Mouse (Mus musculus): Measurements from ENCODE around the gene Sardh. TPM values are rescaled to one million over a fixed set of nuclear protein-coding genes. Genes with fewer than 3 reads are reported as not detected.

The Sardh gene
- polyA plus RNA-seq, 1 experiment from 2014 or later, result 4.6 TPM

DNA sequence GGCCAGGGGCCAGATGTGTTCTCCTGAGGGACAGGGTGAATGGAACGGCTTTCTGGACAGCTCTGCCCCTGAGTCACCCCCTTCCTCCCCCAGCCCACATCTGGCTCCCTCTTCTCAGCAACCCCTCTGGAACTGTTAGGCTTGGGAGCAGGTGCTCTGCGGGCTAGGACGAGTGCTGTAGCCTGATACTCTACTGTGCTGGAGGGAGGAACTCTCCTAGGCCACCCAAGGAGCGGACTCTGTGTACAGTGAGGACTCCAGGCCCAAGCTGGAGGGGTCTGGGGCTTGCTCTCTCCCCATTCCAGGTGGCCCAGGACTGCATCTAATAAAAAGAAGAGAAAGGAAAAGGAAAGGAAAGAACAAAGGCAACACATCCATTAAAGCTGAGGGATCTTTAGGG, 58.1 kb downstream of the Sardh start:
- 69% methylated on average over 4 of the region's 4 CpGs for WGBS
- ATAC-seq (replicated peaks), result no peak
- no peak overlapping the region for H3K4me2 ChIP-seq
- no peaks in the 10 kb centered on the region for H3K9me3 ChIP-seq
- H3K9ac ChIP-seq, result no peak overlapping the region
- H3K36me3 ChIP-seq (replicated peaks), result no peaks in the 10 kb centered on the region
- H3K27me3 ChIP-seq (replicated peaks), result no peaks in the 10 kb centered on the region
- H3K4me3 ChIP-seq, result no peak overlapping the region
- no peak overlapping the region for H3K27ac ChIP-seq
- H3K4me1 ChIP-seq, result no peaks in the 10 kb centered on the region

DNA sequence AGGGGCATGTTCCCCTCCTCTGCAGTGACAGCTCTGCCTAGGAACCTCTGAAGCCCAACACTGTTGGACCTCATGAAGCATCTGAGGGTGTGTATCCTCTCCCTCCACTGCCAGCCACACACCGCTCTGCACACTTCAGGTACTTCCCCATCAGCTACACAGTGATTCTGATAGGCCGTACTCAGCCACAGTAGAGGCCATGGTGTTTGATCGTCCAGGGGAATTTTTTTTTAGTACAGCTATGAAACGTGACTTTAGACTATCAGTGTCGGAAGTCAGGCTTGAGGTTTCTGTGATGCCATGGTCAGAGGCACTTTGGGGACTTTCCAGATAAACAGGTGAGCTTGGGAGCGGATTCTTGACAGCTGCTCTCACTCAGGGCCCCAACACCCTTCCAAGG, 60.6 kb downstream of the Sardh start:
- Histone ChIP-seq H3K4me3 (no peak overlapping the region), H3K9me3 (no peaks in the 10 kb centered on the region), H3K9ac (no peak overlapping the region), H3K27me3 (replicated peaks) (no peaks in the 10 kb centered on the region), H3K36me3 (replicated peaks) (no peaks in the 10 kb centered on the region), H3K4me1 (no peaks in the 10 kb centered on the region), H3K27ac (no peak overlapping the region), H3K4me2 (no peak overlapping the region)
- ATAC-seq (replicated peaks), result no peak
- 85% methylated on average over 6 of the region's 6 CpGs for WGBS

DNA sequence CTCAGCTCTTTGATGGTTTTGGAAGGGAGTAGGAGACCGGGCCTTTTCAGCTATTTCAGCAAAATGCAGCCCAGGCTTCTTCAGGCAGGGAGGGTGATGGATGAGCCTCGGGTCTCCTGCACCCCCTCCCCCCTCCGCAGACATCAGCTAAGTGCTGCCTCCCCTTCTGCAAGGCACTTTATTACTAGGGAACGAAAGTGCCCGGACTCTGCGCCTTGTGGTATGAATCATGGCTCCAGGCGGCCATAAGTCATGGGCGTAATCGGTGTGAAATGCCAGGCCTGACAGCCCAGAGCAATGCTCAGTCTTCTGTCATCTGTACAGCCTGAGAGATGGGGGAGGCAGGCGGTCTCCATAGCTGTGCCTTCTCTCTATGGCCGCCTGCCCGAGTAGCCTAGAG, 64.4 kb downstream of the Sardh start:
- no peak overlapping the region for H3K27ac ChIP-seq

DNA sequence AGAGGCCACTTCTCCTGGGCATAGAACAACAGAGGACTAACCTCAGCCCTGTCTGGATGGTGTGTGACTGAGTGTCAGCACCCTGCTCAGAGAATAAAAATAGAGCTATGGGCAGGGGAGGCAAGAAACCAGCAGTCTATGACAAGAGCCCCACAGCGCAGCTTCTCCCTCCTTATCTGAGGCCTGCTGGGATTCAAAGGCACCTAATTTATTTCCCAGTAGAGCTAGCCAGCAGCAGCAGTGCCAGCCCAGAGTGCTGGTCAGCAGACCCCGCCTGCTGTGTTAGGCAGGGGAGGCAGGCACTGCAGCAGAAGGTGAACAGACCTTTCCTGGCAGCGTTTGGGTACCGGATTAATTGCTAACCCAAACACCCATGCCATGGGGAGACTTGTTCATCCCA, 66.2 kb downstream of the Sardh start:
- Histone ChIP-seq H3K9me3 (no peaks in the 10 kb centered on the region), H3K9ac (no peak overlapping the region), H3K36me3 (replicated peaks) (no peaks in the 10 kb centered on the region), H3K27ac (no peak overlapping the region), H3K4me2 (no peak overlapping the region), H3K27me3 (replicated peaks) (no peaks in the 10 kb centered on the region), H3K4me3 (no peak overlapping the region), H3K4me1 (no peaks in the 10 kb centered on the region)
- no peak for ATAC-seq (replicated peaks)
- WGBS, result 68% methylated on average over 4 of the region's 4 CpGs

More for the DNA sequence above, 64.4 kb downstream of the Sardh start:
- ATAC-seq (replicated peaks), result no peak
- Histone ChIP-seq H3K4me1 (no peaks in the 10 kb centered on the region), H3K9me3 (no peaks in the 10 kb centered on the region), H3K36me3 (replicated peaks) (no peaks in the 10 kb centered on the region), H3K4me2 (no peak overlapping the region), H3K9ac (no peak overlapping the region), H3K27me3 (replicated peaks) (no peaks in the 10 kb centered on the region), H3K4me3 (no peak overlapping the region)
- 84% methylated on average over 12 of the region's 12 CpGs for WGBS

DNA sequence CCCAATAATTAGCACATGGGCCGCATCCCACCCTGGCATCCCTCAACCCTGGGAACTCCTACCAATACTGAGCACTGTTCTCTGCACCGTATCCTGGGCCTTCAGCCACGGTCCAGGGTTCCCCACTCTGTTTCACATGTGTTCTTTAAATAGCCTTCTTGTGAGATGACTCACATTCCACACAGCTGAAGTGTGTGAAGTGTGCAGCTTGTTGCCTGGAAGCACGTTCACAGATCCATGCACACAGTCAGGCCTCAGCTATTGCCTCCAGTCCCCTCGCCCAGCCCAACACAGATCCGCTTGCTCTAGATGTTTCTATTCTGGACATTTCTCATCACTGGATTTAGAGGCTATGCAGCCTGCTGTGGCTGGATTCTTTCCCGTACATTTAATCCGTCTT, 69.0 kb downstream of the Sardh start:
- H3K4me2 ChIP-seq, result no peak overlapping the region
- H3K27ac ChIP-seq, result no peak overlapping the region
- H3K4me3 ChIP-seq, result no peak overlapping the region
- no peaks in the 10 kb centered on the region for H3K4me1 ChIP-seq
- no peak for ATAC-seq (replicated peaks)
- no peak overlapping the region for H3K9ac ChIP-seq
- no peaks in the 10 kb centered on the region for H3K27me3 ChIP-seq (replicated peaks)
- H3K36me3 ChIP-seq (replicated peaks), result no peaks in the 10 kb centered on the region
- 73% methylated on average over 8 of the region's 8 CpGs for WGBS
- no peaks in the 10 kb centered on the region for H3K9me3 ChIP-seq

DNA sequence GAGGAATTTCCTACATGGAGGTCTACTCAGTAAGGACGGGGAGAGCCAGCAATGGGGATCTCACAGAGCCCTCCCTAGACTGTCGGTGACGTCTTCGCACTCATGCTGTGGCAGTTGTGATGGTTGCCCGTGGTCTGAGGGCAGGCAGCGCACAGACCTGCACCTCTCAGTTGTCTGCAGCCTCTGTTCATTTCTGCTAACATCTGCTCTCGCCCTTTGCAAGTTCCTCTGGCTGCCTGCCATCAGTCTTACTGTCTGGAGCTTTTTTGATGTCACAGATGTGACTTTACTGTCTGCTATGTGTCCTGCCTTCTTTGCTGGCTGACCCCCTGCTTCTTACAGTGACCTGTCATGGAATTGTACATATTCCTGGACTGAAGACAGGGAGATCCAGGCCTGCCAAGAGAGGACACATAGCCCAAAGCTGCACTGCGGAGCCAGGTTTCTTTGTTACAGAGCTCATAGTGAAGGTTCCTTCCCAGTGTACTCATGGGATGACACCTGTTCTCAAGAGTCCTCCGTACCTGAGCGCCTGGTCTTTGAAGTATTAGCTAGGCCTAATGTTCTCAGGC, 72.4 kb downstream of the Sardh start:
- H3K4me3 ChIP-seq, result no peak overlapping the region
- H3K9ac ChIP-seq, result no peak overlapping the region
- no peaks in the 10 kb centered on the region for H3K9me3 ChIP-seq
- no peak for ATAC-seq (replicated peaks)
- no peak overlapping the region for H3K4me2 ChIP-seq
- H3K27me3 ChIP-seq (replicated peaks), result no peaks in the 10 kb centered on the region
- no peaks in the 10 kb centered on the region for H3K36me3 ChIP-seq (replicated peaks)
- WGBS, result 79% methylated on average over 10 of the region's 10 CpGs
- H3K4me1 ChIP-seq, result no peaks in the 10 kb centered on the region; the same call in 1 of the 2 replicates
- H3K27ac ChIP-seq, result no peak overlapping the region

DNA sequence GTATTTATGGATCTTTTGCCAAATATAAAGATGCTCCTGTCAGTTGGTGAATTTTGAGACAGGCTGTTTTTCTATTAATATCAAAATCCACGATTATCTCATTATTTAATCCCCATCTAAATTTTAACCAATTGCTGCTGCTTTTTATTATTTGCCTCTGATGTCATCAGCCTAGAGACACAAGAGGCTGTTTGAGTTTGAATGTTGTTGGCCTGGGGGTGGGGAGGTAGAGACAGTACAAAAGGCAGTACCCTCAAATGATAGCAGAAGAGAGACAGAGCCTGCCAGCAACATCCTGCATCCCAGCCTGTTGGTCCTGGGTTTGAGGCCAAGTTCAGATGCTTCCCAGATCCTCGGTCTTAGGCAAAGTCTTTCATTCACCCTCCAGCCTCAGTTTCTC, 73.9 kb downstream of the Sardh start:
- Histone ChIP-seq H3K4me1 (no peaks in the 10 kb centered on the region; the same call in 1 of the 2 replicates), H3K27me3 (replicated peaks) (no peaks in the 10 kb centered on the region), H3K36me3 (replicated peaks) (no peaks in the 10 kb centered on the region), H3K9ac (no peak overlapping the region), H3K27ac (peak overlapping the region; percentile 26; the same call in 1 of the 2 replicates), H3K4me3 (no peak overlapping the region), H3K4me2 (no peak overlapping the region), H3K9me3 (no peaks in the 10 kb centered on the region)
- WGBS, result 68% methylated on average over 2 of the region's 2 CpGs
- ATAC-seq (replicated peaks), result no peak

DNA sequence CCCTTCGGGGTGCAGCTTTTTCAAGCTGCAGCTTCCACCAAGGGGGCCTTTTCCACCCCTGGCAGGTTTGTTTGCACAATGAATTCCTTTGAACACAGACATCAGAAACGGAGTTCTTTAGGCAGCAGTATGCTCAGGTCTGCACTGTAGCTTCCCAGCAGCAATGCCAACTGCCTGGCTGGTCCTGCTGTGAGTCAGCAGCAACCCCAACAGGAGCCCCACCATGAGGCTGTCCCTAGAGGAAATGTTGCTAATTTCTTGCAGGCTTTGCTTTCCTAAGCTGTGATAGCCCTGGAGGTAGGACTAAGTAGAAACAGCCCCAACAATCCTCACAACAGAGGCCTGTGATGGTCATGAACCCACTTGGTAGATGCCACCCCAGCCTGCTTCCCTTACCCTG, 81.1 kb downstream of the Sardh start:
- Histone ChIP-seq H3K4me3 (no peak overlapping the region), H3K9me3 (no peaks in the 10 kb centered on the region), H3K27ac (no peak overlapping the region), H3K4me2 (no peak overlapping the region), H3K27me3 (replicated peaks) (no peaks in the 10 kb centered on the region), H3K4me1 (0 out of 2 replicates have a peak, but pooled peaks cover 6% of the 10 kb centered on the region), H3K9ac (no peak overlapping the region), H3K36me3 (replicated peaks) (no peaks in the 10 kb centered on the region)
- WGBS, result 21% methylated on average over 2 of the region's 2 CpGs
- no peak for ATAC-seq (replicated peaks)

DNA sequence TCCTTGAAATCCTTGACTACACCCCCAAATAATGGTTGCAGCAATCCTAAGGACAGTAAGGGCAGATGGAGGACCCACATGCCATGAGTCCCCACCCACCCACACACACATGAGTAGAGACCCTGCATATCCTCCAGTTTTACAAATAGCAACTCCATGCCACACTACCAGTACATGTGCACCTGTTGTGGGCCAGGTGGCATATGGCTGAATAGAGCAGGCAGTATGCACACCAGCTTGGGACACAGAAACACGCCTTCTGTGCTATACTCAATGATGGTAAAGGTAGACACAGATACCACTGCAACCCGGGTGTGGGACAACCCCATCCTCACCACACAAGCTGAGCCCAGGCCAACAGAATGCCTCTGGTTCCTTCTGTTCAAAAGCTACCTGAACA, 82.1 kb downstream of the Sardh start:
- H3K27ac ChIP-seq, result no peak overlapping the region
- H3K9ac ChIP-seq, result no peak overlapping the region
- no peak overlapping the region for H3K4me3 ChIP-seq
- no peaks in the 10 kb centered on the region for H3K27me3 ChIP-seq (replicated peaks)
- H3K36me3 ChIP-seq (replicated peaks), result no peaks in the 10 kb centered on the region
- no peaks in the 10 kb centered on the region for H3K9me3 ChIP-seq
- 76% methylated on average over 2 of the region's 2 CpGs for WGBS
- 0 out of 2 replicates have a peak, but pooled peaks cover 6% of the 10 kb centered on the region for H3K4me1 ChIP-seq
- no peak overlapping the region for H3K4me2 ChIP-seq
- no peak for ATAC-seq (replicated peaks)

DNA sequence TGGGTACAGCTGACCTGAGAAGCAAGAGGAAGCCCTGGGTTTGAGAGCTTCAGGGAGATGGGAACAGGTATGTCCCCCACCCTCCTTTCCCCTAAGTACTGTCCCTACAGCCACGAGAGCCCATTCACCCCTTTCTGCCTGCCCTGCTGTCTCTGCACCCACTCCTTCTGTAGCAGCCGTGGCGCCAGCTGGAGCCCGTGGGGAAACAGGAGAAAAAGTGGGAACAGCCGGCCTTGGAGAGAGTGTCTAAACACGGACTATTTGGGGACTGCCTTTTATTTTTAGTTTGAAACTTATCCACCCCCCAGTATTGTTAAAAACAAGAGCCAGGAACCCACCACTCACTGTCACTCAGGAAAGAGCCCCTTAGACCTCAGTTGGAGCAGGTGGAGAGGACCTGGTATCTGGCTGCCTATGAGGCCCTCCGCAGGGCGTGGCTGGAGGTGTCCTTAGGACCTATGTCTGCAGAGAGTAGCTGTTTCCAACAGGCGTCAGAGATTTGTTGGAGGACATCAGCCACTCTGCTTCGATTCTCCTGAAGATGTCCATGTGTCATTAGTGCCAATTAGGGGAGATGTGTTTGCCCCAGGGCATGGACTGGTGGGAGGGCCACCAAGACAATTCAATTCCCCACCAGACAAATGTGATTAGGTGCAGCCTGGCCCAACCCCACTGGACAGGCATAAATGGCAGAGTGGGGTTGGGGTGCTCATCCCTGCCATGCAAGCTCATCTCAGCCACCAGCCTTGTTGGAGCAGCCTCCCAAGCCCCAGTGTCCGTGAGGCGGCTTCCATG, 83.1 kb downstream of the Sardh start, which contains the start of gene Dbh:
Gene Dbh, plus strand, starts transcription at position 438 of the 795 bp plus-strand sequence.
- H3K9ac ChIP-seq, result no peak within 1 kb of the TSS
- no peaks in the 10 kb centered on the region for H3K9me3 ChIP-seq
- H3K4me2 ChIP-seq, result no peak within 1 kb of the TSS
- WGBS, result 80% methylated on average over 12 of the region's 12 CpGs
- H3K4me1 ChIP-seq, result 0 out of 2 replicates have a peak, but pooled peaks cover 6% of the 10 kb centered on the region
- H3K4me3 ChIP-seq, result no peak within 1 kb of the TSS
- H3K36me3 ChIP-seq (replicated peaks), result no peaks in the 10 kb centered on the region
- H3K27me3 ChIP-seq (replicated peaks), result no peaks in the 10 kb centered on the region
- no peak for ATAC-seq (replicated peaks)
- no peak within 1 kb of the TSS for H3K27ac ChIP-seq

DNA sequence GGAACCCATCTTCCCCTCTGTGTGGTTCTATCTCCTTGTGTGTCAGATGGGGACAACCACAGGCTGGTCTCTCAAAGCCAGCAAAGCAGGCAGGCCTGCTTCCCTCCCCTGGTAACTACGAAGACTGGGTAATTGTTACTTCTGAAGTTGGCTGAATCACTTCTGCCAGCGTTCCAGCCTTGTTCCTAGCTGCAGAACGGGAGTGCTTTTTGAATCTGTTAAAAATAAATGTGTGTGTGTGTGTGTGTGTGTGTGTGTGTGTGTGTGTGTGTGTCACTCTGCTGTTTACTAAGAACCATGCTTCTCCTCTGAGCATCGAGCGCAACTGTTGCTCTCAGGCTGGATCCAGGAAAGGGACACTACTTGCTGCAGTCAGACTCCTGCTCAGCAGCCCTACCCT, 84.3 kb downstream of the Sardh start:
- Histone ChIP-seq H3K27ac (no peak overlapping the region), H3K9me3 (no peaks in the 10 kb centered on the region), H3K36me3 (replicated peaks) (no peaks in the 10 kb centered on the region), H3K4me3 (no peak overlapping the region), H3K9ac (no peak overlapping the region), H3K4me2 (no peak overlapping the region), H3K4me1 (0 out of 2 replicates have a peak, but pooled peaks cover 6% of the 10 kb centered on the region), H3K27me3 (replicated peaks) (no peaks in the 10 kb centered on the region)
- ATAC-seq (replicated peaks), result no peak
- WGBS, result 64% methylated on average over 5 of the region's 5 CpGs

DNA sequence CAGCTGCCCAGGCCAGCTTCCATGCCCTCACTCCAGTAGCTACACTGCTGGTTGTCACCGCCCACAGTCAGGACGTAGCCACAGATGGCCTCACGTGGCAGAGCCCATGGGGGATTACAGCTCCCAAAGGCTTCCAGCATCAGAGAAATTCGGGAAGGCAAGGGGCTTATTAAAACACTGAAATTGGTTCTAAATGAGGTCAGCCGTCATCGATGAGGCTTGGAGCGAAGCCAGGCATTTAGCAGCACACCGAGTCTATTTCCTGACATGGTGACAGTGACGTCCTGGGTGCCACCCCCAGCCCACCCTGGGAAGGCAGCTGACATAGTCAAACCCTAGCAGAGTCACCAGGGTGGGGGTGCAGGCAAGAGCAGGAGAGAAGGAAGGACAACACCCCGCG, 85.5 kb downstream of the Sardh start:
- WGBS, result 48% methylated on average over 11 of the region's 11 CpGs
- no peak for ATAC-seq (replicated peaks)
- H3K36me3 ChIP-seq (replicated peaks), result no peaks in the 10 kb centered on the region

DNA sequence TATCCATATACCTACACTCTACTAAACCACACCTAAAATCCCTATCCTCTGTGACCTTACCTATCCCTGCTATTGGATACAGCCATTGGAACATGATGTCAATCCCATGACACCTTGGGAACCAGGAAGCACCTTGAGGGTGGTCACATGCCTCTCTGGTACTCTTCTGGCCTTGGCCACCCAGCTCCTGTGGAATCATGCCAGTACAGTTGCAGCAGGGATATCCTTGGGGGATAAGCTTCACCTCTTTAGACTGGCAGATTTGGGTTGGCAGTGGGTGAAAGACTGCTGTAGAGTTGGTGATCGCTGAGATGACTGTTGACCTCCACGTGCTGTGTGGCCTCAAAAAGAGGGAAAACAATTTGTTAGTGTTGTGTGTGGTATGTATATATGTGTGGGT, 86.6 kb downstream of the Sardh start:
- Histone ChIP-seq H3K27ac (no peak overlapping the region), H3K9me3 (no peaks in the 10 kb centered on the region), H3K9ac (no peak overlapping the region), H3K4me1 (0 out of 2 replicates have a peak, but pooled peaks cover 6% of the 10 kb centered on the region), H3K27me3 (replicated peaks) (no peaks in the 10 kb centered on the region), H3K4me3 (no peak overlapping the region), H3K4me2 (no peak overlapping the region), H3K36me3 (replicated peaks) (no peaks in the 10 kb centered on the region)
- no peak for ATAC-seq (replicated peaks)
- 92% methylated on average over 2 of the region's 2 CpGs for WGBS

More for the DNA sequence above, 85.5 kb downstream of the Sardh start:
- H3K4me1 ChIP-seq, result 0 out of 2 replicates have a peak, but pooled peaks cover 6% of the 10 kb centered on the region
- H3K9ac ChIP-seq, result no peak overlapping the region
- H3K4me2 ChIP-seq, result no peak overlapping the region
- no peak overlapping the region for H3K4me3 ChIP-seq
- H3K27ac ChIP-seq, result no peak overlapping the region
- no peaks in the 10 kb centered on the region for H3K9me3 ChIP-seq
- no peaks in the 10 kb centered on the region for H3K27me3 ChIP-seq (replicated peaks)
